Mouse (Mus musculus): ENCODE data around the gene Bspry. TPM values are rescaled to one million over a fixed set of nuclear protein-coding genes. Genes with fewer than 3 reads are reported as not detected.
A peak's percentile ranks its signal among the peaks of the same experiment; 100 is the strongest.

Gene Bspry
- total and polyA plus RNA-seq, 3 experiments, result 0.09 to 0.11 TPM; not detected in 1

DNA sequence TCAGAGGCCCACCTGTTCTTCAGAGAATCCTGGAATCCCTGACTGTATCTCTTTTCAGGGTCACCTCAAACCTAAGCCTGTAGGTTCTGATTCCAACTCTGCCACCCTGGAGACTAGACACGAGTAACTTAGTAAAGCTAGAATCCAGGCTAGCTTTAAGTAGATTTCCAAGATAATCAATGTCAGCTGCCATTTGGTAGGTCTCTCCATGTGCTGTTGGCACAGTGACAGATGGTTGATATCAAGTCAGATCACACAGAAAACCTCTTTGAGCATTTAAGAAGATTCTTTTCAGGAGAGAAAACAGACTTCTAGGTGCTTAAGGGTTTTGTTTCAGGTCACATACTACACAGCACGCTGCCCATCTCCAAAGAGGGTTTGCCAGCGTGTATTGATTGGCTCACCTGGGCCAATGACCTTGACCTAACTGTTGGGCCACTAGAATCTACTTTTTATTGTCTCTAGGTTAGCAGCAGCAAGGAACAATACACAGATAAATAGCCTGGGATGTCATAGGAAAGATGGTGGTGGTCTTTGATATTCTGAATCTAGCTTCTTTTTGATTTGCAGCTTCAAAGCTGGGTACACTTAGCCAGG, 23.6 kb downstream of the Bspry start, which contains the start of gene Hdhd3:
Gene Hdhd3 (minus strand): TSS at position 94 of the 597 bp plus-strand sequence.
- no peak for ATAC-seq (ENCODE audit: extremely low read depth, insufficient number of reproducible peaks, low FRiP score, poor library complexity, severe bottlenecking)
- Histone ChIP-seq H3K9me3 (replicated peaks) (no peaks in the 10 kb centered on the region), H3K36me3 (replicated peaks) (peaks cover 36% of the 10 kb centered on the region), H3K27me3 (ENCODE audit: insufficient read depth, low read length) (no peaks in the 10 kb centered on the region), H3K4me3 (ENCODE audit: low read depth, low read length) (peak within 1 kb of the TSS; percentile 76), H3K4me1 (ENCODE audit: insufficient read depth, low read depth, low read length) (peaks cover 57% of the 10 kb centered on the region)
- DNase-seq (ENCODE audit: low spot score), result no peak
- TF ChIP-seq GATA1 (IDR thresholded peaks at IDR 0.05; ENCODE audit: borderline replicate concordance, low read length) (no peak), POLR2AphosphoS5 (IDR thresholded peaks at IDR 0.05; ENCODE audit: insufficient replicate concordance, low read depth, low read length) (no peak), TAL1 (conservative IDR thresholded peaks at IDR 0.05; ENCODE audit: low read depth, low read length) (no peak), GATA2 (IDR thresholded peaks at IDR 0.05; ENCODE audit: borderline replicate concordance, low read depth, low read length) (no peak), CTCF (IDR thresholded peaks at IDR 0.05; ENCODE audit: low read depth, low read length) (no peak)

DNA sequence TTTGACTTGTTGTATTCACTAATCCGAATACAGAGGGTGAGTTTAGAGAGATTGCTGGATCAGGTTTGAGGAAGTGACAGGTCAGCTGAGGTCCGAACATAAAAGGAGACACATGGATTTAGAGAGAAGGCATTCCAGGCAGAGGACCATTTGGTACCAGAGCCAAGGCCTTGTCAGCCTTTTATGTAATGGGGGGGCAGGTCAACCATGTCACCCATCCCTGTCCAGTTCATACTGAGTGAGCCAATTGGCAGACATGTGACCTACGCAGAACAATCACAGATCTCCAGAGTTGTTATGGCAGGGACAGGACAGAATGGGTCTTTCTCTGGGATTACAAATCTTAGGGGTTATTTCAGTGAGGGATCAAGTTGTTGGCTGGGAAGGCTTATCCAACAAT, 26.1 kb downstream of the Bspry start:
- ATAC-seq (ENCODE audit: extremely low read depth, insufficient number of reproducible peaks, low FRiP score, poor library complexity, severe bottlenecking) (no peak), DNase-seq (ENCODE audit: low spot score) (no peak)
- peaks cover 44% of the 10 kb centered on the region for H3K36me3 ChIP-seq (replicated peaks)
- H3K4me1 ChIP-seq (ENCODE audit: insufficient read depth, low read depth, low read length), result peaks cover 72% of the 10 kb centered on the region
- TF ChIP-seq TAL1 (conservative IDR thresholded peaks at IDR 0.05; ENCODE audit: low read depth, low read length) (no peak), GATA1 (IDR thresholded peaks at IDR 0.05; ENCODE audit: borderline replicate concordance, low read length) (no peak), CTCF (IDR thresholded peaks at IDR 0.05; ENCODE audit: low read depth, low read length) (no peak), GATA2 (IDR thresholded peaks at IDR 0.05; ENCODE audit: borderline replicate concordance, low read depth, low read length) (no peak), POLR2AphosphoS5 (IDR thresholded peaks at IDR 0.05; ENCODE audit: insufficient replicate concordance, low read depth, low read length) (no peak)
- no peaks in the 10 kb centered on the region for H3K9me3 ChIP-seq (replicated peaks)
- no peak overlapping the region for H3K4me3 ChIP-seq (ENCODE audit: low read depth, low read length)
- H3K27me3 ChIP-seq (ENCODE audit: insufficient read depth, low read length), result no peaks in the 10 kb centered on the region

DNA sequence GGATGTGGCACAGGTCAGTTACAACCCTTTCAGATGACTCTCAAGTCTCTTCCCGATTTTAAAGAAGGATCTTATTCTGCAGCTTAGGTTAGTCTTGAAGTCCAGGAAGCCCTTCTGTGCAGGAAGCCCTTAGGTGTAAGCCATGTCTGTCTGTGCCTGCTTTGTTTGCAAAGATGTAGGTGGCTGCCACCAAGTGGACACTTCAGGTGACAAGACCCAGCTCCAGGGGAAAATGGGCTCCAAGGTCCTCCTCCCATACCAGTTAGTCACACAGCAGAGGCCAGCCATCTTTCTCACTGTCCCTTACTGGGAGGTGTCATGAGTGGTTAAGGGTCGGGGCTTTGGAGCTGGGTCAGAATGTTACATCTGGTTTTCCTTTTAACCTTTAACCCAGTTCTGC, 26.9 kb downstream of the Bspry start:
- peaks cover 52% of the 10 kb centered on the region for H3K36me3 ChIP-seq (replicated peaks)
- no peak overlapping the region for H3K4me3 ChIP-seq (ENCODE audit: low read depth, low read length)
- no peaks in the 10 kb centered on the region for H3K9me3 ChIP-seq (replicated peaks)
- TF ChIP-seq CTCF (IDR thresholded peaks at IDR 0.05; ENCODE audit: low read depth, low read length) (no peak), TAL1 (conservative IDR thresholded peaks at IDR 0.05; ENCODE audit: low read depth, low read length) (no peak), POLR2AphosphoS5 (IDR thresholded peaks at IDR 0.05; ENCODE audit: insufficient replicate concordance, low read depth, low read length) (no peak), GATA2 (IDR thresholded peaks at IDR 0.05; ENCODE audit: borderline replicate concordance, low read depth, low read length) (no peak), GATA1 (IDR thresholded peaks at IDR 0.05; ENCODE audit: borderline replicate concordance, low read length) (no peak)
- peaks cover 74% of the 10 kb centered on the region for H3K4me1 ChIP-seq (ENCODE audit: insufficient read depth, low read depth, low read length)
- ATAC-seq (ENCODE audit: extremely low read depth, insufficient number of reproducible peaks, low FRiP score, poor library complexity, severe bottlenecking) (0 out of 2 replicates have a peak, but pooled peaks have one; percentile 9), DNase-seq (ENCODE audit: low spot score) (peak; percentile 65)
- no peaks in the 10 kb centered on the region for H3K27me3 ChIP-seq (ENCODE audit: insufficient read depth, low read length)

DNA sequence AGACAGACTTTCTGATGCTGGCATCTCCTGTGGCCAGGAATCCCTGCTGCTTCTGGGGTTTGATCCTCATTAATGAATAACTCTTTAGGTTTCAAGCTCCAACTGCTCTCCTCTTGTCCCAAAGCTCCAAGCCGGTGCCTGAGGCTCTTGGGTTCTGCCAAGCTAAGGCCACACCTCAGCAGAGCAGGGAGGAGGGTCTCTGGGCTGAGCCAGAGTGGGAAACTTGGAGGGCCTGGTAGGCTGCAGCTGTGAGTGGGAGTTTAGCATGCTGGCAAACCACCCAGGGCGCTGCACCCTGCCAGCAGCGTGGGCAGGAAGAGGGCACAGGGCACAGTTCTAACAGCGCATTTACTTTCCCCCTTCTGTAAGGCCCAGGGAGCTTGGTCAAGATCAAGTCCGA, 29.0 kb downstream of the Bspry start:
- Histone ChIP-seq H3K4me1 (ENCODE audit: insufficient read depth, low read depth, low read length) (peaks cover 75% of the 10 kb centered on the region), H3K9me3 (replicated peaks) (no peaks in the 10 kb centered on the region), H3K36me3 (replicated peaks) (peaks cover 73% of the 10 kb centered on the region), H3K27me3 (ENCODE audit: insufficient read depth, low read length) (no peaks in the 10 kb centered on the region), H3K4me3 (ENCODE audit: low read depth, low read length) (no peak overlapping the region)
- TF ChIP-seq GATA1 (IDR thresholded peaks at IDR 0.05; ENCODE audit: borderline replicate concordance, low read length) (no peak), POLR2AphosphoS5 (IDR thresholded peaks at IDR 0.05; ENCODE audit: insufficient replicate concordance, low read depth, low read length) (no peak), GATA2 (IDR thresholded peaks at IDR 0.05; ENCODE audit: borderline replicate concordance, low read depth, low read length) (no peak), CTCF (IDR thresholded peaks at IDR 0.05; ENCODE audit: low read depth, low read length) (no peak), TAL1 (conservative IDR thresholded peaks at IDR 0.05; ENCODE audit: low read depth, low read length) (no peak)
- ATAC-seq (ENCODE audit: extremely low read depth, insufficient number of reproducible peaks, low FRiP score, poor library complexity, severe bottlenecking) (no peak), DNase-seq (ENCODE audit: low spot score) (no peak)

DNA sequence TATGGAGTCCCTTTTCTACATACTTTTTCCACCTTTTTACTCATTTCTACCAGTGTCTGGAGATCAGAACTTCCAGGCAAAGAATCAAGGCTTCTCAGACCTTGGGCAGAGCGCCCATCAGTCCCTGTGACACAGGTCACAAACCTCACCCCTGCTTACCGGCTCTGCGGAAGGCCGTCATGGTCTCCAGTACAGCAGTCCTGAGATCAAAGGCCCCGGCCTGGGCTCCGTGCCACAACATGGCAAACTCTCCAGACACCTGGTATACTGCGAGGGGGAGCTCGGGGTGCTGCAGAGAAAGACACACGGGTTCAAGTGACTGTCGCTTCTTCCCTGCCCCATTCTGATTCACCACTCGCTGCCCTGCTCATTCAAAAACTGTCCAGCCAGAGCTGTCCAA, 30.1 kb downstream of the Bspry start:
- ATAC-seq (ENCODE audit: extremely low read depth, insufficient number of reproducible peaks, low FRiP score, poor library complexity, severe bottlenecking), result no peak
- Histone ChIP-seq H3K4me3 (ENCODE audit: low read depth, low read length) (no peak overlapping the region), H3K27me3 (ENCODE audit: insufficient read depth, low read length) (no peaks in the 10 kb centered on the region), H3K4me1 (ENCODE audit: insufficient read depth, low read depth, low read length) (peaks cover 83% of the 10 kb centered on the region), H3K36me3 (replicated peaks) (peaks cover 79% of the 10 kb centered on the region), H3K9me3 (replicated peaks) (no peaks in the 10 kb centered on the region)
- no peak for DNase-seq (ENCODE audit: low spot score)
- TF ChIP-seq CTCF (IDR thresholded peaks at IDR 0.05; ENCODE audit: low read depth, low read length) (no peak), TAL1 (conservative IDR thresholded peaks at IDR 0.05; ENCODE audit: low read depth, low read length) (no peak), POLR2AphosphoS5 (IDR thresholded peaks at IDR 0.05; ENCODE audit: insufficient replicate concordance, low read depth, low read length) (no peak), GATA1 (IDR thresholded peaks at IDR 0.05; ENCODE audit: borderline replicate concordance, low read length) (no peak), GATA2 (IDR thresholded peaks at IDR 0.05; ENCODE audit: borderline replicate concordance, low read depth, low read length) (no peak)

DNA sequence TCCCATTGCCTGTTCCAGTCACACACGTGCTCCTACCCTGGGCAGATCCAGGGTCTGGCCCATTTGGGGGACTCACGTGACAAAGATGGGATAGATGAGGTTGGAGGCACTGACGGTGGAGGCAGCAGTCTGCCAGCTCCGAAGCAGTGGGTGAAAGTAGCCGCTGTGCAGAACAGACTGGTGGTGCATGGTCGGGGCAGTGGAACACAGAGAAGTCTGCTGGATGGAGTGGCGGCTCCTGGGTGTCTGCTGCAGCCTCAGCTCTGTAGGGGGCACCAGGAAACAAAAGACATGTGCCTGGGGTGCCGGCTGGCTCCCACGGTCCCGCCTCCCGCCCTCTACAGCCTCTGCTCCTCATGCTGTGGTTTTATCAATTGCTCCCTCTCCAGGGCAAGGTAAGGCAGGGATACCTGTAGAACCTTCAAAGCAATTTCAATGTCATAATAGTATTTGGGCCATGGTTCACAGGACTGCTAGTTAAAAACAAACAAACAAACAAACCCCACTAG, 34.2 kb downstream of the Bspry start:
- TF ChIP-seq CTCF (IDR thresholded peaks at IDR 0.05; ENCODE audit: low read depth, low read length) (no peak), GATA1 (IDR thresholded peaks at IDR 0.05; ENCODE audit: borderline replicate concordance, low read length) (no peak), GATA2 (IDR thresholded peaks at IDR 0.05; ENCODE audit: borderline replicate concordance, low read depth, low read length) (no peak), POLR2AphosphoS5 (IDR thresholded peaks at IDR 0.05; ENCODE audit: insufficient replicate concordance, low read depth, low read length) (no peak), TAL1 (conservative IDR thresholded peaks at IDR 0.05; ENCODE audit: low read depth, low read length) (no peak)
- Histone ChIP-seq H3K36me3 (replicated peaks) (peaks cover 71% of the 10 kb centered on the region), H3K27me3 (ENCODE audit: insufficient read depth, low read length) (no peaks in the 10 kb centered on the region), H3K4me1 (ENCODE audit: insufficient read depth, low read depth, low read length) (peaks cover 92% of the 10 kb centered on the region), H3K4me3 (ENCODE audit: low read depth, low read length) (peak overlapping the region; percentile 24; the same call in 1 of the 2 replicates), H3K9me3 (replicated peaks) (no peaks in the 10 kb centered on the region)
- no peak for ATAC-seq (ENCODE audit: extremely low read depth, insufficient number of reproducible peaks, low FRiP score, poor library complexity, severe bottlenecking)
- no peak for DNase-seq (ENCODE audit: low spot score)
